Mouse (Mus musculus): ENCODE measurements around the gene Tmem143.
"Not testable (repeated sequence)": the region's sequence is repeated elsewhere in the genome, so short reads cannot be mapped to it uniquely, and the experiment has no call there.

DNA sequence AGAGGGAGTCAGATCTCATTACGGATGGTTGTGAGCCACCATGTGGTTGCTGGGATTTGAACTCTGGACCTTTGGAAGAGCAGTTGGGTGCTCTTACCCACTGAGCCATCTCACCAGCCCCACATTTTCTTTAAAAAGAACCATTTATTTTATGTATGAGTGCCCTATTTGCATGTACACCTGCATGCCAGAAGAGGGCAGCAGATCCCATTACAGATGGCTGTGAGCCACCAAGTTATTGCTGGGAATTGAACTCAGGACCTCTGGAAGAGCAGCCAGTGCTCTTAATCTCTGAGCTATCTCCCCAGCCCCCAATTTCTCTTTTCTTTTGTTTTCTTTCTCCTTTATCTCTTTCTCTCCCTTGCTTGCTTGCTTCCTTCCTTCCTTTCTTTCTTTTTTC lies 46.5 kb downstream of the Tmem143 start:
- TF ChIP-seq CTCF (IDR thresholded peaks at IDR 0.05; ENCODE audit: insufficient read depth, low read length) = peak; percentile 10; the same call in 1 of the 2 replicates
- not testable (repeated sequence) for TF ChIP-seq POLR2A (IDR thresholded peaks at IDR 0.05; ENCODE audit: borderline replicate concordance, extremely low read depth, low read depth, low read length)

All from lung, adult 2 months (tissue).